Mouse (Mus musculus) kidney, embryonic 15.5 days (tissue): Measurements from ENCODE around the gene Sema4a. TPM values are rescaled to one million over a fixed set of nuclear protein-coding genes. Genes with fewer than 3 reads are reported as not detected.
"Not testable (repeated sequence)": the region's sequence is repeated elsewhere in the genome, so short reads cannot be mapped to it uniquely, and the experiment has no call there.

ENCODE experiments used
- ATAC-seq: fragments of 200-750 bp; cut with Nextera tagmentation; replicated peaks from 2 replicates; pipeline ENCODE4 v1.8.0; 2017; ENCODE audit warnings: moderate TSS enrichment; ENCODE audit not compliant: low FRiP score
- H3K27ac ChIP-seq: fragments of 300-500 bp; sonication (generic); 2 replicates; pipeline ENCODE4 v1.5.1; 2015; ENCODE audit warnings: mild to moderate bottlenecking, inconsistent platforms
- H3K27me3 ChIP-seq: fragments of 300-500 bp; sonication (generic); 2 replicates; pipeline ENCODE4 v1.6.1; 2015; ENCODE audit warnings: inconsistent platforms
- H3K36me3 ChIP-seq: fragments of 300-500 bp; sonication (generic); 2 replicates; pipeline ENCODE4 v1.6.1; 2015; ENCODE audit warnings: inconsistent platforms
- H3K4me1 ChIP-seq: fragments of 300-500 bp; sonication (generic); 2 replicates; pipeline ENCODE4 v1.6.1; 2015; ENCODE audit warnings: inconsistent platforms
- H3K4me2 ChIP-seq: fragments of 300-500 bp; sonication (generic); 2 replicates; pipeline ENCODE4 v1.6.1; 2015; ENCODE audit warnings: moderate library complexity, mild to moderate bottlenecking, inconsistent platforms
- H3K4me3 ChIP-seq: fragments of 300-500 bp; sonication (generic); replicated peaks from 2 replicates; pipeline ENCODE4 v1.5.1; 2015; ENCODE audit warnings: mild to moderate bottlenecking, inconsistent platforms
- H3K9ac ChIP-seq: fragments of 300-500 bp; sonication (generic); 2 replicates; pipeline ENCODE4 v1.6.1; 2015; ENCODE audit warnings: mild to moderate bottlenecking, inconsistent platforms
- H3K9me3 ChIP-seq: fragments of 300-500 bp; sonication (generic); replicated peaks from 2 replicates; pipeline ENCODE4 v1.6.1; 2016; ENCODE audit warnings: inconsistent platforms
- WGBS: fragments of 180-500 bp; shearing (Covaris S2); methylation state at CpG from one replicate; pipeline ENCODE4 v1.1.7; 2015; ENCODE audit warnings: mixed read lengths; 5-methylcytosine and 5-hydroxymethylcytosine counted together
- polyA plus RNA-seq: library from polyadenylated mRNA; unstranded; fragments of >200 nt; fragmentation: Nextera tagmentation; extraction: Ambion mirVana; gene quantifications from 2 replicates; pipeline ENCODE4 v1.2.1, GENCODE M21; 2015

Gene Sema4a
- polyA plus RNA-seq, 1 experiment from 2014 or later: 14.7 TPM

GRCm38 (mm10) chr3:88439582-88439981 is 21.4 kb downstream of the Sema4a start:
- H3K36me3 ChIP-seq: no peaks in the 10 kb centered on the region
- 69% methylated on average over 4 of the region's 4 CpGs for WGBS

GRCm38 (mm10) chr3:88437454-88437853 is 23.5 kb downstream of the Sema4a start:
- 49% methylated on average over 10 of the region's 10 CpGs for WGBS

More at GRCm38 (mm10) chr3:88439582-88439981, 21.4 kb downstream of the Sema4a start:
- no peak overlapping the region for H3K27ac ChIP-seq
- no peak overlapping the region for H3K4me2 ChIP-seq
- no peaks in the 10 kb centered on the region for H3K9me3 ChIP-seq
- no peak for ATAC-seq
- H3K4me3 ChIP-seq: no peak overlapping the region
- H3K27me3 ChIP-seq: peaks cover 3% of the 10 kb centered on the region; the same call in 1 of the 2 replicates
- H3K9ac ChIP-seq: no peak overlapping the region
- peaks cover 50% of the 10 kb centered on the region for H3K4me1 ChIP-seq

GRCm38 (mm10) chr3:88436395-88437201 is 24.4 kb downstream of the Sema4a start:
- H3K9me3 ChIP-seq: no peaks in the 10 kb centered on the region
- ATAC-seq: peak; percentile 92
- H3K27ac ChIP-seq: peak overlapping the region; percentile 87
- peak overlapping the region; percentile 41 for H3K4me3 ChIP-seq
- 8% methylated on average over 28 of the region's 29 CpGs for WGBS
- H3K9ac ChIP-seq: peak overlapping the region; percentile 41
- H3K4me1 ChIP-seq: peaks cover 50% of the 10 kb centered on the region
- no peaks in the 10 kb centered on the region for H3K36me3 ChIP-seq
- peaks cover under 1% of the 10 kb centered on the region; the same call in 1 of the 2 replicates for H3K27me3 ChIP-seq
- peak overlapping the region; percentile 72 for H3K4me2 ChIP-seq

More at GRCm38 (mm10) chr3:88437454-88437853, 23.5 kb downstream of the Sema4a start:
- Histone ChIP-seq H3K4me2 (peak overlapping the region; percentile 72), H3K9ac (peak overlapping the region; percentile 41; the same call in 1 of the 2 replicates), H3K36me3 (no peaks in the 10 kb centered on the region), H3K9me3 (no peaks in the 10 kb centered on the region), H3K4me1 (peaks cover 50% of the 10 kb centered on the region), H3K4me3 (peak overlapping the region; percentile 41), H3K27me3 (peaks cover 3% of the 10 kb centered on the region; the same call in 1 of the 2 replicates), H3K27ac (peak overlapping the region; percentile 87)
- peak; percentile 53 for ATAC-seq

GRCm38 (mm10) chr3:88435515-88435914 is 25.5 kb downstream of the Sema4a start:
- Histone ChIP-seq H3K27ac (no peak overlapping the region), H3K4me1 (peaks cover 42% of the 10 kb centered on the region), H3K9me3 (no peaks in the 10 kb centered on the region), H3K4me3 (no peak overlapping the region), H3K4me2 (no peak overlapping the region), H3K27me3 (no peaks in the 10 kb centered on the region), H3K9ac (no peak overlapping the region), H3K36me3 (no peaks in the 10 kb centered on the region)
- 39% methylated on average over 10 of the region's 10 CpGs for WGBS
- no peak for ATAC-seq

GRCm38 (mm10) chr3:88428639-88429038 is 32.3 kb downstream of the Sema4a start:
- H3K4me3 ChIP-seq, H3K36me3 ChIP-seq, H3K27me3 ChIP-seq, H3K27ac ChIP-seq, H3K9me3 ChIP-seq, H3K9ac ChIP-seq, H3K4me2 ChIP-seq, ATAC-seq: not testable (repeated sequence)
- peaks cover 14% of the 10 kb centered on the region for H3K4me1 ChIP-seq
- 73% methylated on average over 8 of the region's 8 CpGs for WGBS

- Histone ChIP-seq H3K36me3 (no peaks in the 10 kb centered on the region), H3K4me3 (no peak overlapping the region), H3K4me2 (no peak overlapping the region), H3K27ac (no peak overlapping the region), H3K27me3 (no peaks in the 10 kb centered on the region), H3K9me3 (no peaks in the 10 kb centered on the region), H3K9ac (no peak overlapping the region), H3K4me1 (peaks cover 21% of the 10 kb centered on the region)
- no peak for ATAC-seq
- WGBS: 83% methylated on average over 4 of the region's 4 CpGs
Observed at GRCm38 (mm10) chr3:88427342-88427905, 33.6 kb downstream of the Sema4a start.

GRCm38 (mm10) chr3:88425708-88426420 is 35.1 kb downstream of the Sema4a start:
- WGBS: 75% methylated on average over 10 of the region's 10 CpGs
- Histone ChIP-seq H3K9ac (no peak overlapping the region), H3K27ac (no peak overlapping the region), H3K4me2 (peak overlapping the region; percentile 79), H3K27me3 (no peaks in the 10 kb centered on the region), H3K4me1 (peaks cover 29% of the 10 kb centered on the region), H3K36me3 (peaks cover 6% of the 10 kb centered on the region), H3K9me3 (no peaks in the 10 kb centered on the region), H3K4me3 (no peak overlapping the region)
- ATAC-seq: no peak

GRCm38 (mm10) chr3:88425330-88425689 is 35.7 kb downstream of the Sema4a start:
- WGBS: 6% methylated on average over 2 of the region's 2 CpGs
- Histone ChIP-seq H3K4me2 (peak overlapping the region; percentile 79), H3K9ac (no peak overlapping the region), H3K9me3 (no peaks in the 10 kb centered on the region), H3K4me3 (peak overlapping the region; percentile 78), H3K27me3 (no peaks in the 10 kb centered on the region), H3K36me3 (peaks cover 12% of the 10 kb centered on the region), H3K27ac (peak overlapping the region; percentile 58; the same call in 1 of the 2 replicates), H3K4me1 (peaks cover 29% of the 10 kb centered on the region)
- ATAC-seq: peak; percentile 30

- no peaks in the 10 kb centered on the region for H3K9me3 ChIP-seq
- H3K4me1 ChIP-seq: peaks cover 29% of the 10 kb centered on the region
- H3K4me2 ChIP-seq: peak within 1 kb of the TSS; percentile 79
- peak within 1 kb of the TSS; percentile 65 for H3K9ac ChIP-seq
- WGBS: 1% methylated on average over 35 of the region's 35 CpGs
- ATAC-seq: peak; percentile 97
- peak within 1 kb of the TSS; percentile 58; the same call in 1 of the 2 replicates for H3K27ac ChIP-seq
- H3K4me3 ChIP-seq: peak within 1 kb of the TSS; percentile 78
- no peaks in the 10 kb centered on the region for H3K27me3 ChIP-seq
- peaks cover 17% of the 10 kb centered on the region for H3K36me3 ChIP-seq
Observed at GRCm38 (mm10) chr3:88424605-88425329, 36.2 kb downstream of the Sema4a start, which contains the start of gene Slc25a44. TSS of gene Slc25a44 (minus strand) at chr3:88425139.

GRCm38 (mm10) chr3:88422020-88422720 is 38.8 kb downstream of the Sema4a start:
- no peak overlapping the region for H3K9ac ChIP-seq
- no peak overlapping the region for H3K4me3 ChIP-seq
- ATAC-seq: no peak
- H3K27me3 ChIP-seq: no peaks in the 10 kb centered on the region
- no peaks in the 10 kb centered on the region for H3K9me3 ChIP-seq
- 46% methylated on average over 9 of the region's 9 CpGs for WGBS
- no peak overlapping the region for H3K27ac ChIP-seq
- H3K4me2 ChIP-seq: no peak overlapping the region
- H3K4me1 ChIP-seq: peaks cover 29% of the 10 kb centered on the region
- peaks cover 43% of the 10 kb centered on the region for H3K36me3 ChIP-seq

- ATAC-seq: no peak
- Histone ChIP-seq H3K36me3 (peaks cover 57% of the 10 kb centered on the region), H3K4me1 (peaks cover 28% of the 10 kb centered on the region), H3K27me3 (no peaks in the 10 kb centered on the region), H3K9me3 (no peaks in the 10 kb centered on the region), H3K9ac (no peak overlapping the region), H3K27ac (no peak overlapping the region), H3K4me2 (no peak overlapping the region), H3K4me3 (no peak overlapping the region)
- WGBS: 92% methylated on average over 19 of the region's 19 CpGs
Observed at GRCm38 (mm10) chr3:88420771-88421170, 40.2 kb downstream of the Sema4a start.
